Mouse (Mus musculus): ENCODE measurements around the gene Rabif. TPM values are rescaled to one million over a fixed set of nuclear protein-coding genes. Genes with fewer than 3 reads are reported as not detected.

Rabif gene
- polyA plus RNA-seq, 1 experiment: 24.7 TPM

GRCm38 (mm10) chr1:134555871-134556670 is 61.6 kb downstream of the Rabif start:
- Histone ChIP-seq H3K4me1 (ENCODE audit: control insufficient read depth, insufficient read depth, insufficient read length, low read length) (peaks cover 5% of the 10 kb centered on the region; the same call in 1 of the 2 replicates), H3K27ac (replicated peaks; ENCODE audit: low read depth, low read length) (no peak overlapping the region), H3K4me3 (ENCODE audit: insufficient read depth, low read depth, low read length) (peak overlapping the region; percentile 76)

DNA sequence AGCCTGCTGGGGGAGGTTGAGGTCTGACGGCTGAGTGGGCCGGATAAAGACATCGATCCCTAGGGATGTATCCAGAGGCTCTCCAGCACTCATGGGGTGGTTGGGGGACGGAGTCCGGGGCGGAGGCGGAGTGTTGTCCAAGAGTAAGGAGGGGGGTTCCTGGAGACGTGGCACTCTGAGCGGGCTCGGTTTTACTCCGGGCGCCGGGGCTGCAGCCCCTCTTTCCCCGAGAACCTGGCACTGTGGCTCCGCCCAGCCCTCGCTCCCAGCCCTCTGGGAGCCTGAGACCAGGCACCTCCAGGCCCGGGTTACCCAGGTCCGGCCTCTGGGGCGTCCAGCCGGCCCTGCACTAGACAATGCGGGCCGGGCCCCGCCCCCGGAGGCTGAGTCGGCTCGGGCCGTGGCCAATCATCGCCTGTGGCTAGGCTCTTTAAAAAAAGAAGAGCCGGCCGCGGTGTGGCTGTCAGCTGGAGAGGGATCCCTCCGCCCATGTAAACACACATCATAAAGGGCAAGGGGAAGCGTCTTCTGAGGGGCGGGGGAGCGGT is 62.3 kb downstream of the Rabif start:
- peak overlapping the region; percentile 44; the same call in 1 of the 2 replicates for H3K27ac ChIP-seq (replicated peaks; ENCODE audit: low read depth, low read length)
- peaks cover 5% of the 10 kb centered on the region; the same call in 1 of the 2 replicates for H3K4me1 ChIP-seq (ENCODE audit: control insufficient read depth, insufficient read depth, insufficient read length, low read length)
- peak overlapping the region; percentile 76 for H3K4me3 ChIP-seq (ENCODE audit: insufficient read depth, low read depth, low read length)

Other genes with a start within 250 kb of the Rabif start
- gene Myog, start 204.7 kb upstream of the Rabif start, polyA plus RNA-seq (2012; ENCODE audit: insufficient read depth, insufficient read length, missing spikeins): not detected in 2 replicates
- gene Ppfia4, start 161.7 kb upstream of the Rabif start, polyA plus RNA-seq (2012; ENCODE audit: insufficient read depth, insufficient read length, missing spikeins): 1.7 TPM in 1 of 2 replicates, not detected in the other
- 20.2 and 20.8 TPM in 2 replicates for gene Tmem183a, start 132.7 kb upstream of the Rabif start, polyA plus RNA-seq (2012; ENCODE audit: insufficient read depth, insufficient read length, missing spikeins)
- not detected in 2 replicates for gene 4933406M09Rik, start 108.7 kb upstream of the Rabif start, polyA plus RNA-seq (2012; ENCODE audit: insufficient read depth, insufficient read length, missing spikeins)
- 21.2 and 26.5 TPM in 2 replicates for gene Cyb5r1, start 89.1 kb upstream of the Rabif start, polyA plus RNA-seq (2012; ENCODE audit: insufficient read depth, insufficient read length, missing spikeins)
- gene Adipor1, start 79.3 kb upstream of the Rabif start, polyA plus RNA-seq (2012; ENCODE audit: insufficient read depth, insufficient read length, missing spikeins): 94.9 and 119 TPM in 2 replicates
- 7.0 and 9.9 TPM in 2 replicates for gene Klhl12, start 39.1 kb upstream of the Rabif start, polyA plus RNA-seq (2012; ENCODE audit: insufficient read depth, insufficient read length, missing spikeins)
- not detected in 2 replicates for gene Mgat4e, start 55.0 kb downstream of the Rabif start, polyA plus RNA-seq (2012; ENCODE audit: insufficient read depth, insufficient read length, missing spikeins)
- 6.8 and 8.9 TPM in 2 replicates for gene Kdm5b, start 65.5 kb downstream of the Rabif start, polyA plus RNA-seq (2012; ENCODE audit: insufficient read depth, insufficient read length, missing spikeins)
- not detected in 2 replicates for gene Syt2, start 152.0 kb downstream of the Rabif start, polyA plus RNA-seq (2012; ENCODE audit: insufficient read depth, insufficient read length, missing spikeins)

Measured in brown adipose tissue, adult 24 weeks (tissue).